Mouse (Mus musculus) MN1 (cell line): ENCODE measurements around the gene Tnfsf13.
A peak's percentile ranks its signal among the peaks of the same experiment; 100 is the strongest.
"Not testable (repeated sequence)": the region's sequence is repeated elsewhere in the genome, so short reads cannot be mapped to it uniquely, and the experiment has no call there.

Source experiments
- DNase-seq: peaks from one replicate; pipeline ENCODE4 v3.0.0-alpha.2; 2016; ENCODE audit warnings: low spot score

The Tnfsf13 gene

GRCm38 (mm10) chr11:69703814-69704612 is 18.4 kb upstream of the Tnfsf13 start:
- no peak for DNase-seq

DNA sequence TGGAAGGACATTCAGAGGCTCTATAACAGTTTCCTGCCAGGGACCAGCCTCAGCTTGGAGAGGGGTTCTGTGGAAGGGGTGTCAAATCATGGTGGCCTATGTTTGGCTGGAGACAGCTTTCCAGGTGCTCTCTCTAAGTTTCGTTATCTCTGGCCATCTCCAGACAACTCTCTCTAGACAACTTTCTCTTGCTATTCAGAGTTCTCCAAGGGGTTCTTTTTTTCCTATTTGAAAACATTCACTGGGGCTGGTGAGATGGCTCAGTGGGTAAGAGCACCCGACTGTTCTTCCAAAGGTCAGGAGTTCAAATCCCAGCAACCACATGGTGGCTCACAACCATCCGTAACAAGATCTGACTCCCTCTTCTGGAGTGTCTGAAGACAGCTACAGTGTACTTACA is 17.8 kb upstream of the Tnfsf13 start:
- not testable (repeated sequence) for DNase-seq

- DNase-seq = not testable (repeated sequence)
These were observed 17.3 kb upstream of the Tnfsf13 start for GRCm38 (mm10) chr11:69702886-69703285.

GRCm38 (mm10) chr11:69699595-69699994 is 14.0 kb upstream of the Tnfsf13 start:
- no peak for DNase-seq

GRCm38 (mm10) chr11:69698574-69698973 is 13.0 kb upstream of the Tnfsf13 start:
- no peak for DNase-seq

DNA sequence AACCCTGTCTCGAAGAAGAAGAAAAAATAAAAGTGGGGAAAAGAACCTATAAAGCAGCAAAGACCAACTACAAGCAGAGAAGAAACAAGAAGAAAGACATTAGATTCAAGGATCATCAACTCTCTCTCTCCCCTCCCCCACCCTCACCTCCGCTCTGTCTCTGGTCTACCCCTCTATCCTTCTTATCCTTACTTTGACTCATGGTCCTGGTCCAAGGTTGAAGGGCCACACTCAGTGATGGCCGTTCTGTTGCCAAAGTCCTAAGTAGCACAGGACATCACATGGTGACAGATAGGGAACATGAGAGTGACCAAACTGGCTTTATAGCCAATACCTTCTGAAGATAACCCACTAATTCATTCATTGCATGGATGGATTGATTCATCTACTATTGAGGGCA is 11.8 kb upstream of the Tnfsf13 start:
- DNase-seq = no peak

DNA sequence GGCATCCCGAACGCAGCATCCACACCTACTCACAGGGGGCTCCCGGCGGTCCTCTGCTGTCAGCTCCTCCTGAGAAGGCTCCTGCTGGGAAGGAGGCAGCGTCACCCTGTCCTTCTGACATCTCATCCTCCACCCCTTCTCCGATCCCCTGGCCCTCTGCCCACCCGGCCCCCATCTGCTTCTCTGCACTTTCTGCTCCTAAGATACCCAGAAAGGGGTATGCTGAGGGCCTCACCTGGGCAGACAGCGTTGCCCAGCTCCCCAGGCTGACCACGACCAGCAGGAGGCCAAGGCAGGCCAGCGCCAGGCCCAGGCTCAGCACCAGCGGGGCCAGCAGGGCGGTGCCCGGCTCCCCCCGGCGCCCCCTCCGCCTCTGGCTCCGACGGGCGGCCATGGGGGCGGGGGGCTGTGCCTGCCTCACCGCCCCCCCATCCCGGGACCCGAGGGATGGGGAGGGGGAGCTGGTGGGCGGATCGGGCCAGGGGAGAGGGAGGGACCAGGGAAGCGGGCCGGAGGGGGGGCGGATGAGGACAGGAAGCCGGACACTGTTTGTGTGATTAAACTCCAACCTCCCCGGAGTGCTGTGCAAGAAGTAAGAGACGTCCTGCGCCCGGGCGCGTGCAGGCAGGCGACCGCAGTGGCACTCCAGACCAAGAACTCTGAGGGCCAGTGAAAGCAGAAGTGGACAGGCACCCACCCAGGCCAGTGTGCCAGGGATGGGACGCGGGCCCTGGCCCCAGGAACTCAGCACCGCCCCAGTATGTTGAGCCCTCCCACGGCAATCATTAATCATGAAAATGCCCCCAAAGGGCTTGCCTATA is 10.0 kb upstream of the Tnfsf13 start, which contains the start of the genes Tnfsf12 and Tnfsfm13:
Gene Tnfsf12 (minus strand): TSS at position 489 of the 821 bp plus-strand sequence.
Gene Tnfsfm13 (minus strand): TSS at position 738 of the 821 bp plus-strand sequence.
- peak; percentile 71 for DNase-seq

DNA sequence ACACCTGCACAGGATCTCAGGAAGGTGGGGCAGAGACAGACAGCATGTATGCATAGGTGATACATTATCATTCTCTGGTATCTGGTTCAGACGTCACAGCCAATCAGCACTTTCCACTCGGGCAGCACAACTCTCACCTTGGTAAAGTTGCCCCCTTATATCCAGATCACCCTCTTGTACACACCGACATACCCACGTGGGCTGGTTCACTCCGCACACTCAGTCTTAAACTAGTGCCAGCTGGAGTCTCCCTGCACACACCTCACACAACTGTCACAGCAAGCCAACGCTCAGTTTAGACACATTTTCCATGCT is 9.4 kb upstream of the Tnfsf13 start:
- no peak for DNase-seq

- DNase-seq = no peak
These were observed 7.9 kb upstream of the Tnfsf13 start for GRCm38 (mm10) chr11:69693421-69693965.

DNA sequence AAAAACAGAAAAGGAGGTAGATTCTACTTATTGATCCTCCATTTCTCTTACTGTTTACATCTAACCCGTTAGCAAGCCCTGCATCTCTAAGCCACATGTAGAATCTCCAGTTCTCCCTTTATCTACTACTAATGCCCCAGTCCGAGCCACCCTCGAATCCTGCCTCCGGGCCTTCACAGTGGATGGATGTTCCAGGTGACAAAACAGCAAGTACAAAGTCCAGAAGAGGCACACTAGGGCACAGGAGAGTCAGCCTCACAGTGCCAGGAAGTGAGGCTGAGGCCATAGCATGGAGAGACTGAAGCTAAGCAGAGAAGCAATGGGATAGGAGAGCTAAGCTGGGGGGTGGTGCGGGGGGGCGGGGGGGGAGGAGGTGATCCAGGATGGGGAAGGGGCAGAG is 7.3 kb upstream of the Tnfsf13 start:
- DNase-seq = no peak

DNA sequence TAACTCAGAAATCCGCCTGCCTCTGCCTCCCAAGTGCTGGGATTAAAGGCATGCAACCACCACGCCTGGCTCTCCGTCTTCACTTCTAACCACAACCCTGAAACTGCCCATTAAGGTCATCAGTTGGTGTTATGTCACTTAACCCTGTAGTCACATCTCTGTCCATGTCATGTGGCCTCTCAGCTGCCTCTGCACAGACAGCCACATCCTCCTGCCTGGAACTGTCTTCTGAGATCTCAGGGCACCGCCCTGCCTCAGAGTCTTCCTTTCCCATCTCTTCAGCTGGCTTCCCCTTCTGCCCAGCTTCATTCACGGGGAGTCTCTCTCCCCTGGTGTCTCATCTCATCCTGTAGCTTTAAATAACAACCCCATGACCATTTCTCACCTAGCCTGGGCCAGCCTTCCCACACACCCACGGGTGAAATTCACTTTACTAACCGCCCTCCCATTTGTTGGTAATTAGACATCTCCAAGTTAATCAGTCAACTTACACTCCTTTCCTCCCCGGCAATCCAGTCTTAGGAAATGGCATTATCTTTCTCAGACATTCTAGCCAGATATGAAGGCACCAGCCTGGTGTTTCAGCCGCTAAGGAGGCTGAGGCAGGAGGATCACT is 6.7 kb upstream of the Tnfsf13 start:
- DNase-seq = no peak

GRCm38 (mm10) chr11:69689891-69690290 is 4.3 kb upstream of the Tnfsf13 start:
- DNase-seq = no peak

DNA sequence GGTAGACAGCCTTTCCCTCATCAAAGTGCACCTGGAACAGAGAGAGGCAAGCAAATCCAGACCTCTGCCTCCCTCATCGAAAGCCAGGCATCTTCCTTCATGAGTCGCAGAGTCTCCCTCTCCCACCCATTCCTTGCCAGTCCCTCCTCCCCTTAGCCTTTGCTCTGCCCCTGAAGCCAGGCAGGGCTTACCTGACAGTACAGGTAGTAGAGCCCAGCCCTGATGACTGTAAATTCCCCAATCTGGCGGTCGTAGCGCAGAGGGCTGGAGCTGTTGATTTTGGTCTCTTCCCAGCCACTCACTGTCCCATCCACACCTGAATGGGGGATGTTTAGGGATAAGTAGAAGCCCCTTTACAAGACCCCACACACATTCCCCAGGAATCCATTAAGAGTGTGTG is 1.5 kb upstream of the Tnfsf13 start:
- DNase-seq = no peak

- DNase-seq = no peak
These were observed 793 bp upstream of the Tnfsf13 start for GRCm38 (mm10) chr11:69686377-69686776.

DNA sequence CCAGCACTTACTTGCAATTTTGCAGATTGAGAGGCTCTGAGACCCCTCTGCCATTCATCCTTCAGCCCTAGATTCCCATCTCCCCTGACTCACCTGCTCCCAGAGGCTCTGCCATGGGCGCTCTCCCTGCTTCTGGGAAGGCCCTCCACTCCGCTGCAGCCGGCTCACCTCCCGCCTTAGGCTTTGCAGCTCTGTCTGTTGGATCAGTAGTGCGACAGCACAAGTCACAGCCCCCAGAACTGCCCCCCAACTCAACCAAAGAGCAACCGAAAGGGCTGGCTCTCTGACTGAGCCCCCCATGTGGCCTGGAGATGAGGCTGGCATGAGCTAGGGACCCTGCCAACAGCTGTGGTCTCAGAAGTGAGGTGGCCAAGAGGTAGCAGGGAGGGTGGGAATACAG is 648 bp downstream of the Tnfsf13 start:
- no peak for DNase-seq

DNA sequence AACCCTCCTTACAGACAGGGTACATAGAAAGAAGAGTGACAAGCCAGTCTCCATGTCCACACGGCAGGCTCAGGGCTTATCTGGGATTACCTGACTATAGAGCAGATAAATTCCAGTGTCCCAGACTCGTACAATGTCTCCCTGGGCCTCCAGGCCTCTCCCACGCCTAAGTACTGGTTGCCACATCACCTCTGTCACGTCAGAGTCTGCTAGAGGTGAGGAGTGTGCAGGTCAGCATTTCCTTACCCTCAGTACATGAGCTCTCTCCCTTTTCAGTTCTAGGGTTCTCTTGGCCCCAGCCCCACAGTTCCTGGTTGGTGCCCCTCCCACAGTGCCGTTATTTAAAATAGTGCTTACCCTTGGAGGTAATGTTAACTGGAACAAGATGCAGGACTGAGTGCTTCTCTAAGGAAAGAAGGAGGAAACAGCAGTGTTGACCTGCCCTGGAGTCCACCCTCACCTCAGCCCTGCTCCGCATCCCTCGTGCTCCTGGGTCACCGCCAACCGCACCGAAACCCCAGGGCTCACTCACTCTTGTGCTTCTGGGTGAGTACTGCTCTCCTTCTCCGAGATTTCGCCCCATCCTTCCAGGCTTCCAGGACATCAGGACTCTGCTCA is 1.3 kb downstream of the Tnfsf13 start:
- no peak for DNase-seq

- no peak for DNase-seq
These were observed 2.0 kb downstream of the Tnfsf13 start for GRCm38 (mm10) chr11:69683576-69683975.

DNA sequence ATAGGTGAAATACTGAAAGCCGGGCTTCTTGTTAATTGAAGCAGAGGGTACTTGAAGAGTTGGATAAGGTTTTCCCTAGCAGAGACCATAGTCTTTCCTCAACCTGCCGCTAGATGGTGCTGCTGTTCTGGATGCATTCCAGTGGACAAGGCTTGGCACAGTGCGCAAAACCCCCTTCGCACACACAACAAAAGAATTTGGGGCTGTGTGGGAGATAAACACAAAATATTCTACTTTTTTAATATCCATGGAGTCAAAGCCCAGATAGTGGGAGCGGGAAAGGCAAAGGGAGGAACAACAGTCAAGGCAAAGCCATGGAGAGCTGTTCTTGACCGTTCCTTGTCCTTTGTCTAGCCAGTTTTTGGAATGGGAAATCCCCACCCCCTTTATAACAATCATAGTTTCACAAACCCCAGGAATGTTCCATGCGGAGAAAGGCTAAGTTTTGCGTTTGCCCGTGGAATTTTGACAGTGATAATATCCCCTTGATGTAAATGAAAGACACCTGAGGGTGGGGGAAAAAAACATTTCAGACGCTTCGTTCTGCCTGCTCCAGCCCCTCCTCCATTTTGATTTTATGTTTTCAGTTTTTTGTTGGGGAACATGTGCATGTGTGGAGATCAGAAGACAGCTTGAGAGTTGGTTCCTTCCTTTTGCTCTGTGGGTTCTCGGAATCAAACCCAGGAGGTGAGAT is 2.6 kb downstream of the Tnfsf13 start:
- DNase-seq = peak; percentile 89

- DNase-seq = no peak
These were observed 3.3 kb downstream of the Tnfsf13 start for GRCm38 (mm10) chr11:69682209-69682839.

- DNase-seq = peak; percentile 98
These were observed 4.0 kb downstream of the Tnfsf13 start, which contains the start of gene Senp3 for GRCm38 (mm10) chr11:69681314-69682208. TSS of gene Senp3 (minus strand) at chr11:69682084.
